Mouse (Mus musculus) MEL (cell line): ENCODE measurements around the gene Tprg.

ENCODE experiments used
- CHD1 ChIP-seq: IDR thresholded peaks from 2 replicates; pipeline ENCODE4 v1.6.1; 2012; ENCODE audit warnings: low read depth, mild to moderate bottlenecking, inconsistent platforms, low read length, improper control_type of control experiment
- CHD2 ChIP-seq: IDR thresholded peaks from 2 replicates; pipeline ENCODE4 v1.6.1; 2011; ENCODE audit warnings: low read length, improper control_type of control experiment
- CTCF ChIP-seq, 3 experiments: IDR thresholded peaks in 2 of 3; conservative IDR thresholded peaks in 1 of 3; 2 replicates each; pipeline ENCODE4 v1.5.1; 2011 to 2012; ENCODE audit warnings: low read length in 3 of 3, low read depth in 2 of 3, mild to moderate bottlenecking in 2 of 3, improper control_type of control experiment in 1 of 3, inconsistent platforms in 1 of 3, mixed read lengths in 1 of 3, moderate library complexity in 1 of 3; ENCODE audit not compliant: control insufficient read depth in 1 of 3, insufficient read depth in 1 of 3, poor library complexity in 1 of 3, severe bottlenecking in 1 of 3
- GABPA ChIP-seq: IDR thresholded peaks from 2 replicates; pipeline ENCODE4 v1.6.1; 2012; ENCODE audit warnings: low read depth, mild to moderate bottlenecking, inconsistent platforms, low read length, improper control_type of control experiment, moderate library complexity
- HCFC1 ChIP-seq: IDR thresholded peaks from 2 replicates; pipeline ENCODE4 v1.6.1; 2012; ENCODE audit warnings: low read depth, mild to moderate bottlenecking, inconsistent platforms, low read length, improper control_type of control experiment, moderate library complexity
- MAFK ChIP-seq: IDR thresholded peaks from 2 replicates; pipeline ENCODE4 v1.6.1; 2011; ENCODE audit warnings: low read depth, mild to moderate bottlenecking, low read length, improper control_type of control experiment, borderline replicate concordance
- MAX ChIP-seq: IDR thresholded peaks from 2 replicates; pipeline ENCODE4 v1.6.1; 2011; ENCODE audit warnings: low read length, improper control_type of control experiment
- POLR2A ChIP-seq, 2 experiments: IDR thresholded peaks; 2 replicates each; pipeline ENCODE4 v1.6.1; 2011 to 2012; ENCODE audit warnings: low read length in 2 of 2, mild to moderate bottlenecking in 2 of 2, control low read depth in 1 of 2, improper control_type of control experiment in 1 of 2, low read depth in 1 of 2, moderate library complexity in 1 of 2; ENCODE audit not compliant: control insufficient read depth in 1 of 2, insufficient read depth in 1 of 2, poor library complexity in 1 of 2
- POLR2AphosphoS5 ChIP-seq: IDR thresholded peaks from 2 replicates; pipeline ENCODE4 v1.6.1; 2012; ENCODE audit warnings: low read depth, borderline replicate concordance, mild to moderate bottlenecking, inconsistent platforms, low read length, moderate library complexity, mixed read lengths

DNA sequence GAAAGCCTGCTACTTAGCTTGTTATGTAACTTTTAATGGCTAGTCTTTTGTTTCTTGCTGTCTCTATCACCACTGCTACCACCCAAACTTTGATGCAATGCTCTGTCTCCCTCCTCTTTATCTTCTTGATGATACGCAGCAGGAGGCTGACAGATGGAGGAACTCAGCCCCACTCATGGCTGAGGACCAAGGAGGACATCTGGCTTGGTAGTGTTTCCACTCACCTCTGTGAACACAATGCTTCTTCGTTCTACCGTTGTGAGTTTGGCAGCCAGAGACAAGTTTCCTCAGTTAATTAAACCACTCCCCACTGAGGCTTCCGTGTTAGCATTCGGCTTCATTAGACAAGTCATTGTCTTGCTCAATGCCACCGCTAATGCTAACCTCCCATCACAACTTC, 117.5 kb downstream of the Tprg start:
- TF ChIP-seq POLR2AphosphoS5 (no peak), HCFC1 (no peak), MAFK (no peak), CHD2 (no peak), MAX (no peak), CHD1 (no peak), POLR2A (IDR thresholded peaks at IDR 0.05; ENCODE audit: control insufficient read depth in 1 of 2, insufficient read depth in 1 of 2, low read depth in 1 of 2, low read length in 2 of 2, poor library complexity in 1 of 2) (no peak), GABPA (no peak), CTCF (IDR thresholded peaks at IDR 0.05 in 2 of 3, conservative IDR thresholded peaks at IDR 0.05 in 1 of 3; ENCODE audit: control insufficient read depth in 1 of 3, insufficient read depth in 1 of 3, low read depth in 2 of 3, low read length in 3 of 3, poor library complexity in 1 of 3, severe bottlenecking in 1 of 3) (no peak)
